Mouse (Mus musculus) erythroid progenitor cell, adult 5-6 weeks (primary cell): ENCODE data around the gene Otx2. TPM values are rescaled to one million over a fixed set of nuclear protein-coding genes. Genes with fewer than 3 reads are reported as not detected.

ENCODE experiments used
- total RNA-seq, 2 experiments: library from RNA; stranded (forward) in 1 of 2; stranded (reverse) in 1 of 2; fragments of 150-400 nt in 1 of 2; fragments of 186-747, 209-891 nt in 1 of 2; gene quantifications; 2 replicates each; pipeline versions ENCODE4 v1.2.3 to v1.2.4; 2015 to 2017; ENCODE audit warnings: low replicate concordance in 2 of 2

Gene Otx2
- total RNA-seq, 2 experiments from 2014 or later = not detected

Other genes with a start within 250 kb of the Otx2 start
- 16.2 and 18.9 TPM in 2 replicates for gene Tmem260, start 227.7 kb downstream of the Otx2 start, total RNA-seq (2015; ENCODE audit: low replicate concordance)
- 22.3 and 23.5 TPM in 2 replicates for gene Tmem260, start 227.7 kb downstream of the Otx2 start, total RNA-seq (2017; ENCODE audit: low replicate concordance)